ENCODE assay signal across 8 mouse cellular contexts in genomic region chr7:80028418-80028720, GRCm38 (mm10). TPM values are rescaled to one million over a fixed set of nuclear protein-coding genes. Genes with fewer than 3 reads are reported as not detected.
DNase-seq lines count a peak whose midpoint lies in the region; ATAC-seq and TF ChIP-seq lines count a peak whose summit lies in the region.

No protein-coding gene starts in this region.

- 29% methylated on average over 3 of the region's 3 CpGs for whole genome bisulfite sequencing in forebrain, embryonic 13.5 days
- 32% methylated on average over 3 of the region's 3 CpGs for WGBS in intestine, embryonic 15.5 days
- WGBS in liver, postnatal 0 days (ENCODE audit: insufficient replicate concordance): 10% methylated on average over 3 of the region's 3 CpGs
- 29% methylated on average over 3 of the region's 3 CpGs for WGBS in stomach, embryonic 16.5 days

- peaks cover 5% of the 10 kb centered on the region; the same call in 1 of the 2 replicates for H3K36me3 ChIP-seq in forebrain, embryonic 13.5 days (ENCODE audit: poor library complexity, severe bottlenecking)
- H3K36me3 ChIP-seq in intestine, embryonic 15.5 days: no peaks in the 10 kb centered on the region
- H3K36me3 ChIP-seq in liver, postnatal 0 days (replicated peaks; ENCODE audit: insufficient read depth, low read length): no peaks in the 10 kb centered on the region; the same call in 1 of the 2 replicates
- no peaks in the 10 kb centered on the region for H3K36me3 ChIP-seq in stomach, embryonic 16.5 days (ENCODE audit: control insufficient read depth, insufficient read depth, low read length)

- H3K4me1 ChIP-seq in forebrain, embryonic 13.5 days: peaks cover 67% of the 10 kb centered on the region
- peaks cover 22% of the 10 kb centered on the region for H3K4me1 ChIP-seq in intestine, embryonic 15.5 days (replicated peaks)
- peaks cover 44% of the 10 kb centered on the region for H3K4me1 ChIP-seq in liver, postnatal 0 days (ENCODE audit: insufficient read depth)
- H3K4me1 ChIP-seq in stomach, embryonic 16.5 days (ENCODE audit: control insufficient read depth, insufficient read depth, low read length): peaks cover 17% of the 10 kb centered on the region

- no peaks in the 10 kb centered on the region; the same call in 1 of the 2 replicates for H3K9me3 ChIP-seq in forebrain, embryonic 13.5 days (replicated peaks)
- H3K9me3 ChIP-seq in intestine, embryonic 15.5 days: no peaks in the 10 kb centered on the region
- no peaks in the 10 kb centered on the region for H3K9me3 ChIP-seq in liver, postnatal 0 days (ENCODE audit: low read length)
- H3K9me3 ChIP-seq in stomach, embryonic 16.5 days (replicated peaks; ENCODE audit: control insufficient read depth, low read length): no peaks in the 10 kb centered on the region

- no peak overlapping the region for H3K27ac ChIP-seq in forebrain, embryonic 13.5 days
- peak overlapping the region; percentile 38; the same call in 1 of the 2 replicates for H3K27ac ChIP-seq in intestine, embryonic 15.5 days
- H3K27ac ChIP-seq in liver, postnatal 0 days (ENCODE audit: low read depth): peak overlapping the region; percentile 99
- peak overlapping the region; percentile 98; the same call in 1 of the 2 replicates for H3K27ac ChIP-seq in stomach, embryonic 16.5 days (ENCODE audit: low read length)

- no peak for TF ChIP-seq EP300 in liver, postnatal 0 days (IDR thresholded peaks at IDR 0.05; ENCODE audit: low read depth)

- H3K27me3 ChIP-seq in forebrain, embryonic 13.5 days: no peaks in the 10 kb centered on the region
- no peaks in the 10 kb centered on the region for H3K27me3 ChIP-seq in intestine, embryonic 15.5 days (replicated peaks)
- H3K27me3 ChIP-seq in liver, postnatal 0 days (ENCODE audit: insufficient read depth, low read length): no peaks in the 10 kb centered on the region
- H3K27me3 ChIP-seq in stomach, embryonic 16.5 days (ENCODE audit: control insufficient read depth, insufficient read depth, low read length): no peaks in the 10 kb centered on the region

- H3K9ac ChIP-seq in forebrain, embryonic 13.5 days: peak overlapping the region; percentile 93
- no peak overlapping the region for H3K9ac ChIP-seq in intestine, embryonic 15.5 days
- H3K9ac ChIP-seq in liver, postnatal 0 days (replicated peaks): peak overlapping the region; percentile 90
- H3K9ac ChIP-seq in stomach, embryonic 16.5 days (ENCODE audit: low read length): peak overlapping the region; percentile 93

- no peak for TF ChIP-seq CTCF in liver, postnatal 0 days (IDR thresholded peaks at IDR 0.05; ENCODE audit: low read depth)

- ATAC-seq in forebrain, embryonic 13.5 days: no peak
- no peak for ATAC-seq in intestine, embryonic 15.5 days
- no peak for ATAC-seq in liver, postnatal 0 days
- ATAC-seq in stomach, embryonic 16.5 days (ENCODE audit: insufficient read depth, low FRiP score): no peak

- peak; percentile 74 to 75 for DNase-seq in adrenal gland, adult (ENCODE audit: inconsistent age in 2 of 2, low spot score in 1 of 2)
- no peak for DNase-seq in adrenal gland, postnatal 4 days (ENCODE audit: low spot score in 2 of 2)
- peak; percentile 30 for DNase-seq in adrenal gland, adult 8-10 months
- no peak for DNase-seq in liver, postnatal 0 days
- DNase-seq in right cerebral cortex, postnatal 25 days: no peak

- peak overlapping the region; percentile 82 for H3K4me3 ChIP-seq in forebrain, embryonic 13.5 days
- H3K4me3 ChIP-seq in intestine, embryonic 15.5 days (replicated peaks): peak overlapping the region; percentile 88
- peak overlapping the region; percentile 81 for H3K4me3 ChIP-seq in liver, postnatal 0 days (ENCODE audit: low read depth, low read length)
- H3K4me3 ChIP-seq in stomach, embryonic 16.5 days (replicated peaks; ENCODE audit: low read length): peak overlapping the region; percentile 81

- peak overlapping the region; percentile 89 for H3K4me2 ChIP-seq in forebrain, embryonic 13.5 days
- H3K4me2 ChIP-seq in intestine, embryonic 15.5 days (replicated peaks): peak overlapping the region; percentile 79
- H3K4me2 ChIP-seq in liver, postnatal 0 days (ENCODE audit: low read depth, low read length): peak overlapping the region; percentile 97
- peak overlapping the region; percentile 73 for H3K4me2 ChIP-seq in stomach, embryonic 16.5 days (ENCODE audit: low read depth, low read length)

RNA-seq across cellular contexts. Expression of gene Zfp710, which starts 3.8 kb away (rescaled TPM):
- 10 to 100 TPM; 25.2 to 25.5 TPM for total RNA-seq in adrenal gland, postnatal 4 days (2021)
- total RNA-seq in adrenal gland, adult 8-10 months (2022): 10 to 100 TPM; 14.3 to 34.1 (median 25.3) TPM
- polyA plus RNA-seq in forebrain, embryonic 13.5 days (2015; fragmentation: Nextera tagmentation; extraction: Ambion mirVana): 20.6 and 23.1 TPM in 2 replicates
- 13.5 and 13.6 TPM in 2 replicates for polyA plus RNA-seq in intestine, embryonic 15.5 days (2015; fragmentation: Nextera tagmentation; extraction: Ambion mirVana)
- polyA plus RNA-seq in liver, postnatal 0 days (2015; fragmentation: Nextera tagmentation; extraction: Ambion mirVana): 5.9 and 6.4 TPM in 2 replicates
- 14.3 and 16.7 TPM in 2 replicates for polyA plus RNA-seq in stomach, embryonic 16.5 days (2015; fragmentation: Nextera tagmentation; extraction: Ambion mirVana)

Comparison
In these comparisons a context has a peak if more than half of its experiments do, and no peak if none do; other contexts are left out.
1. DNase-seq: peak in adrenal gland, adult (2 of 2) and adrenal gland, adult 8-10 months (single experiment); none in adrenal gland, postnatal 4 days (0 of 2), liver, postnatal 0 days (single experiment) and right cerebral cortex, postnatal 25 days (single experiment).
2. Peak in every context shown above with its lines, with median percentiles within 50 percentile points of each other: H3K4me2 ChIP-seq and H3K4me3 ChIP-seq.